Mouse (Mus musculus): Measurements from ENCODE around the gene Olfr671.

GRCm38 (mm10) chr7:104927957-104928356 lies 51.0 kb downstream of the Olfr671 start, which contains the start of gene Olfr668:
- no peak for TF ChIP-seq CTCF (IDR thresholded peaks at IDR 0.05; ENCODE audit: borderline replicate concordance, insufficient read depth, low read depth, low read length)
- TF ChIP-seq POLR2A (IDR thresholded peaks at IDR 0.05; ENCODE audit: borderline replicate concordance, insufficient read depth, low read length), result no peak

Measured in cerebellum, adult 2 months (tissue).